Mouse (Mus musculus) Patski (cell line): ENCODE data around the gene Fastkd5. TPM values are rescaled to one million over a fixed set of nuclear protein-coding genes. Genes with fewer than 3 reads are reported as not detected.

Experiments used
- ATAC-seq: fragments of 100-300 bp; one replicate; pipeline ENCODE4 v1.8.0; 2021
- CTCF ChIA-PET: fragments of 350-600 bp; sonication (Branson Sonifier 250); formaldehyde crosslinking; loops from one replicate; lab custom pipeline; 2022; ENCODE audit warnings: inconsistent platforms; lab: Charles Lee
- POLR2A ChIA-PET: fragments of 350-600 bp; sonication (Branson Sonifier 250); formaldehyde crosslinking; loops from one replicate; lab custom pipeline; 2022; ENCODE audit warnings: antibody characterized with exemption, inconsistent platforms; lab: Charles Lee
- DNase-seq: peaks from one replicate; pipeline ENCODE4 v3.0.0-alpha.2; 2011; ENCODE audit warnings: low read depth, low spot score
- H3K27me3 ChIP-seq: fragments of 371-371 bp; one replicate; pipeline ENCODE4 v1.5.1; 2021
- CTCF ChIP-seq: fragments of 100-300 bp; IDR thresholded peaks from one replicate; pipeline ENCODE4 v1.5.1; 2021
- in situ Hi-C: fragments of 300-500 bp; cut with MboI; formaldehyde crosslinking; loops from 3 replicates; pipeline ENCODE4 v1.11.1; 2018; ENCODE audit warnings: low pct_unique_long_range_greater_than_20kb, mixed read lengths
- polyA plus RNA-seq: library from polyadenylated mRNA; unstranded; gene quantifications from one replicate; pipeline ENCODE4 v1.2.3, GENCODE M21; 2021

Gene Fastkd5
- polyA plus RNA-seq, 1 experiment from 2014 or later: 8.1 TPM

DNA sequence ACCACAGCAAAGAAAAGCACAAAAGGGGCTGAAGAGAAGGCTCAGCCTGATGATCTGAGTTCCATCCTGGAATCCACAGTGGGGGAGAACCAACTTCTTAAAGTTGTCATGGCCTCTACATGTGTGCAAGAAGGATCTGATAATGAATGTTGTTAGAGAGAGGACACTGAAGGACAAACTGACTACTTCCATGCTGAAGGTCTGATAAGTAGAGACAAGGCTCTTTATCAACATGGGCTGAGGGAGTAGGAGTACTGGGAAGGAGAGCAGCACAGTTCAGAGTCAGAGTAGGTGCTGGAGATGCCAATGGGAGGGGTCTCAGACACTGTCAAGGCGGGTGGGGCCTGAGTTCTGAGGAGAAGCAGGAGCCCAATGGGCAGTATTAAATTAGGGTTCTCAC, 34.2 kb downstream of the Fastkd5 start:
- DNase-seq (no peak), ATAC-seq (no peak)
- CTCF ChIA-PET: no interaction called here
- in situ Hi-C loops: no loop called here
- no peak for TF ChIP-seq CTCF
- H3K27me3 ChIP-seq: no peaks in the 10 kb centered on the region
- POLR2A ChIA-PET: no interaction called here

GRCm38 (mm10) chr2:130591016-130591415, 38.8 kb downstream of the Fastkd5 start:
- CTCF ChIA-PET: no interaction called here
- in situ Hi-C loops: no loop called here
- TF ChIP-seq CTCF: no peak
- H3K27me3 ChIP-seq: no peaks in the 10 kb centered on the region
- POLR2A ChIA-PET: interaction anchor here (0.6 to 1.6 kb wide), 3 partner anchors 15 to 132 kb away, joined by 3 to 5 read pairs (median 4); no protein-coding TSS in a partner anchor
- no peak for DNase-seq
- ATAC-seq: no peak

DNA sequence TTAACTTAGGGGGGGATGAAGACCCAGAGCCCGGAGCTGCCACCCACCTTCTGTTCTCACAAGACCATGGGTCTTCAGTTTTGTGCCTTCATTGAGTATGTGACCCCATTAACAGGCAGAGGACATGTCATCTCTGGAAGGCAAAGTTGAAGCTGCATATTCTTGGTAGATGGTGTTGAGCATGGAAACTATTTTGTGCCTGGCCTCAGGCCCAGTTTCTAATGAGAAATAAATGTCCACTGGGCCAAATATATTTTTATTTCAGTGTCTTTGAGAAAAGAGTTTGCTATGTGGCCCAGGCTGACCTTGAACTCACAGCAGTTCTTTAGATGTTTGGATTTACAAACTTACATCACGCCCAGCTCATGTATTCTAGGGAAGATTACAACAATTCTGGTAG, 40.1 kb downstream of the Fastkd5 start:
- DNase-seq: no peak
- TF ChIP-seq CTCF: no peak
- CTCF ChIA-PET: no interaction called here
- POLR2A ChIA-PET: interaction anchor here (1.6 kb wide), 1 partner anchor 16 kb away, joined by 3 read pairs; no protein-coding TSS in a partner anchor
- ATAC-seq: no peak
- in situ Hi-C loops: no loop called here
- H3K27me3 ChIP-seq: no peaks in the 10 kb centered on the region

- in situ Hi-C loops: no loop called here
- ATAC-seq: no peak
- no peak for DNase-seq
- CTCF ChIA-PET: interaction anchor here (1.2 kb wide), 1 partner anchor 8 kb away, joined by 3 read pairs; no protein-coding TSS in a partner anchor
- TF ChIP-seq CTCF: no peak
- POLR2A ChIA-PET: no interaction called here
- no peaks in the 10 kb centered on the region for H3K27me3 ChIP-seq
These were observed 40.7 kb downstream of the Fastkd5 start for GRCm38 (mm10) chr2:130589157-130589556.

- ATAC-seq (no peak), DNase-seq (no peak)
- H3K27me3 ChIP-seq: no peaks in the 10 kb centered on the region
- TF ChIP-seq CTCF: no peak
- POLR2A ChIA-PET: no interaction called here
- in situ Hi-C loops: no loop called here
- CTCF ChIA-PET: interaction anchor here (1.2 kb wide), 1 partner anchor 9 kb away, joined by 3 read pairs; no protein-coding TSS in a partner anchor
These were observed 41.5 kb downstream of the Fastkd5 start for GRCm38 (mm10) chr2:130588373-130588772.

DNA sequence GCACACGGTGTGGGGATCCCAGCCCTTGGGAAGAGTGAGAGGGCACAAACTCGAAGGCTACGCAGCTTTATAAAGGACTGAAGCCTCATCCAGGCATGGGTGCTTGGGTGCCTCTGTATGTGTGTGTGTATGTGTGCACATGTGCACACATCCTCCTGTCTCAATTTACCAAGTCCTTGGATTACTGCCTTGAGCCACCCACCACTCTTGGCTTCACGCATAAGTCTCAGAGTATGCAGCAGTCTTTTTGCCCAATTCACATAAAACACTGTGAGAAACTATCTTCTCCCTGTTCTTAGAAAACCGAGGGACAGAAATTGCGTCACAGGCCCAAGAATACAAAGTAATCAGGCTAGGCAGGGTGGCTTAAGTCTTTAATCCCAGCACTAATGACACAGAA, 43.8 kb downstream of the Fastkd5 start:
- CTCF ChIA-PET: no interaction called here

GRCm38 (mm10) chr2:130583902-130584560, 45.8 kb downstream of the Fastkd5 start:
- ChIA-PET POLR2A (no interaction called here), CTCF (interaction anchor here (0.9 to 1.4 kb wide), 2 partner anchors 13 to 23 kb away, joined by 3 read pairs; no protein-coding TSS in a partner anchor)
- in situ Hi-C loops: no loop called here
- H3K27me3 ChIP-seq: no peaks in the 10 kb centered on the region
- DNase-seq (no peak), ATAC-seq (no peak)
- no peak for TF ChIP-seq CTCF

More for the DNA sequence above, 43.8 kb downstream of the Fastkd5 start:
- DNase-seq (no peak), ATAC-seq (no peak)
- TF ChIP-seq CTCF: no peak
- POLR2A ChIA-PET: no interaction called here
- no peaks in the 10 kb centered on the region for H3K27me3 ChIP-seq
- in situ Hi-C loops: no loop called here

DNA sequence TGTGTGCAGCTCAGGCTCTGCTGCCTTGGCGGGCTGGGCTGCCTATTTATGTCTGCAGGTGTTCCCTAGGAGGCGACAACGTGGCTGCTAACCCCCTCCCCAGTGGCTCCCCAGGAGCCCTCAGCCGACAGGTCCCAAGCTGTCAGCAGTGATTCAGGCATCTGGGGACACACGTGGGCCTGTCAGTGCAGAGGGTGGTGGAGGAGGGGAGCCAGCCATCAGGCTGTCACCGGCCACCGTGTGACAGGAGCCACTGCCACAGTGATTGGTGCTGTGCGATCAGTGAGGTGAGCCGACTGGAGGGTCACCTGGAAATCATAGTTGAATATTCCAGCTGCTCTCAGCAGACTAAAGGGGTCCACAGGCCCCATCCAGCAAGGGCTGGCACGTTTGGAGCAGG, 47.3 kb downstream of the Fastkd5 start, which contains the start of gene Avp:
TSS of gene Avp (minus strand) at position 3 of the 400 bp plus-strand sequence.
- in situ Hi-C loops: no loop called here
- CTCF ChIA-PET: no interaction called here
- no peak for TF ChIP-seq CTCF
- DNase-seq: no peak
- POLR2A ChIA-PET: no interaction called here
- ATAC-seq: no peak
- H3K27me3 ChIP-seq: no peaks in the 10 kb centered on the region

GRCm38 (mm10) chr2:130581201-130581600, 48.6 kb downstream of the Fastkd5 start:
- ATAC-seq (no peak), DNase-seq (no peak)
- ChIA-PET CTCF (no interaction called here), POLR2A (no interaction called here)
- TF ChIP-seq CTCF: no peak
- in situ Hi-C loops: no loop called here
- no peaks in the 10 kb centered on the region for H3K27me3 ChIP-seq

DNA sequence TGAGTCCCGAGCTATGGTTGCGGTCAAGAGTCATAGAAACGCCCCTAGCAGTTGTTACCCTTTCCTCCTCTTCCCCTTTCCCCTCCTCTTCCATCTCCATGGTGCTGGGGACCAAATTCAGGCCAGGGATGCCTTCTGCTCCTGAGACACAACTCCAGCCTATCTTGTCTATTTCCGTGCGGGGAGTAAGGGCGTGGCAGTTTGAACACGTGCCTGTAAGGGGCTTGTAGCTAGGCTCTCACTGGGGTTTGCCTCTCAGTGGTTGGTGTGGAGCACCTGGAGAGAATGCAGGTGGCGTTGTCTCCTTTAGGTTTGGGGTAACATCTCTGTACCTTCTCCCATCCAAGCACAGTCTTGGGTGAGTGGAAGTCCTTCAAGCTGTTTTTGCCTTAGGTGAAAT, 50.0 kb downstream of the Fastkd5 start:
- DNase-seq: no peak
- CTCF ChIA-PET: interaction anchor here (0.8 kb wide), 1 partner anchor 17 kb away, joined by 3 read pairs; the partner anchor contains the start of gene Mrps26
- TF ChIP-seq CTCF: no peak
- H3K27me3 ChIP-seq: no peaks in the 10 kb centered on the region
- in situ Hi-C loops: no loop called here
- no peak for ATAC-seq
- POLR2A ChIA-PET: no interaction called here

DNA sequence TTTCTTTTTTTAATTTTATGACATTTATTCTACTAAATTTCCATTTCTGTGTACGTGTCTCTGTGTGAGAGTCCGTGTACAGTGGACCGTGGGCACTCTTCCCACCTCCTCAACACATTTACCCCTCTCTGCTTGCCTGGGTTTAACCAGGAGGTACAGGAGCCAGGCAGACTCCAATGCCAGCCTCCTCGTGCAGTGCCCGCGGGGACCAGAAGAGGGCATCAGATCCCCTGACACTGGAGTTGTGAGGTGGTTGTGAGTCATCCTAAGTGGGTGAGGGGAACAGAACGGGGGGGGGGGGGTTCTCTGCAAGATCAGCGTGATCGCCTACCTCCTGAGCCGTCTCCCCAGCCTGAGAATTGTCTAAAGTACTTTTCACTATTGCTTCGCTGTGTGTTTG, 51.7 kb downstream of the Fastkd5 start:
- no peaks in the 10 kb centered on the region for H3K27me3 ChIP-seq
- POLR2A ChIA-PET: no interaction called here
- CTCF ChIA-PET: no interaction called here
- DNase-seq (no peak), ATAC-seq (no peak)
- no peak for TF ChIP-seq CTCF
- in situ Hi-C loops: no loop called here

DNA sequence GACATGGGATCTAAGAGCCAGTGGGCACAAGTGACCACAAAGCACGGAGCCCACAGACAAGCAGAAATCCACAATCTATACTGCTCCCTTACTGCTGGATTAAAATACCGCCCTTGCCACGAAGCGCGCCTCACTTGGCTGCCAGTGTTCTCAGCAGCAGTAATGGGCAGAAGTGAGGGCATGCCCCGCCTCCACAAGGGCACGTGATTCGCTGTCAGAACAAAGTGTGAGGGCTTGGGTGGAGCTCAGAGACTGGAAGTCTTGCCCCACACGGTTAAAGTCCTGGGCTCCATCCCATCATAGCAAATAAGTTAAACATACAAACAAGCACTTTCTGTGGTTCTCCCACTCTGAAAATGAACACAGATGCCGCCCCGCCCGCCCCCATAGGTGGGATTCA, 52.2 kb downstream of the Fastkd5 start:
- no peak for ATAC-seq
- no peak for TF ChIP-seq CTCF
- DNase-seq: no peak
- no peaks in the 10 kb centered on the region for H3K27me3 ChIP-seq
- in situ Hi-C loops: no loop called here
- CTCF ChIA-PET: no interaction called here
- POLR2A ChIA-PET: no interaction called here
